Mouse (Mus musculus): ENCODE measurements around the gene Cdc26. TPM values are rescaled to one million over a fixed set of nuclear protein-coding genes. Genes with fewer than 3 reads are reported as not detected.
A peak's percentile ranks its signal among the peaks of the same experiment; 100 is the strongest.

Gene Cdc26
- total and polyA plus RNA-seq, 2 experiments, result 13.5 to 52.6 TPM

- Histone ChIP-seq H3K4me1 (ENCODE audit: control insufficient read depth, insufficient read depth, low read length) (peaks cover 15% of the 10 kb centered on the region), H3K36me3 (ENCODE audit: control insufficient read depth, insufficient read depth, low read length) (peaks cover 41% of the 10 kb centered on the region), H3K9ac (ENCODE audit: low read depth, low read length) (no peak overlapping the region), H3K4me3 (ENCODE audit: insufficient read depth, low read depth, low read length) (no peak overlapping the region), H3K27me3 (ENCODE audit: control insufficient read depth, insufficient read depth, low read length) (no peaks in the 10 kb centered on the region), H3K79me2 (ENCODE audit: control insufficient read depth, insufficient read depth, low read length) (peaks cover 7% of the 10 kb centered on the region; the same call in 1 of the 2 replicates), H3K27ac (replicated peaks; ENCODE audit: insufficient read depth, low read depth, low read length) (peak overlapping the region; percentile 72)
- DNase-seq (ENCODE audit: extremely low read depth, low read depth, low spot score), result peak; percentile 96
- TF ChIP-seq POLR2A (IDR thresholded peaks at IDR 0.05; ENCODE audit: extremely low read depth, insufficient read depth, low read length), result no peak
- no peak for TF ChIP-seq CTCF (IDR thresholded peaks at IDR 0.05; ENCODE audit: low read depth, low read length)
- WGBS, result 13% methylated on average over 1 of the region's 1 CpGs
Measured at GRCm38 (mm10) chr4:62395806-62396205, 12.6 kb downstream of the Cdc26 start.

GRCm38 (mm10) chr4:62393459-62393858, 15.0 kb downstream of the Cdc26 start:
- Histone ChIP-seq H3K27ac (replicated peaks; ENCODE audit: insufficient read depth, low read depth, low read length) (no peak overlapping the region), H3K79me2 (ENCODE audit: control insufficient read depth, insufficient read depth, low read length) (peaks cover 11% of the 10 kb centered on the region; the same call in 1 of the 2 replicates), H3K4me3 (ENCODE audit: insufficient read depth, low read depth, low read length) (no peak overlapping the region), H3K36me3 (ENCODE audit: control insufficient read depth, insufficient read depth, low read length) (peaks cover 42% of the 10 kb centered on the region), H3K27me3 (ENCODE audit: control insufficient read depth, insufficient read depth, low read length) (no peaks in the 10 kb centered on the region), H3K9ac (ENCODE audit: low read depth, low read length) (no peak overlapping the region), H3K4me1 (ENCODE audit: control insufficient read depth, insufficient read depth, low read length) (peaks cover 30% of the 10 kb centered on the region)
- peak; percentile 42 for DNase-seq (ENCODE audit: extremely low read depth, low read depth, low spot score)
- TF ChIP-seq CTCF (IDR thresholded peaks at IDR 0.05; ENCODE audit: low read depth, low read length), result no peak
- TF ChIP-seq POLR2A (IDR thresholded peaks at IDR 0.05; ENCODE audit: extremely low read depth, insufficient read depth, low read length), result no peak
- 36% methylated on average over 6 of the region's 6 CpGs for WGBS

- H3K27me3 ChIP-seq (ENCODE audit: control insufficient read depth, insufficient read depth, low read length), result no peaks in the 10 kb centered on the region
- TF ChIP-seq CTCF (IDR thresholded peaks at IDR 0.05; ENCODE audit: low read depth, low read length), result no peak
- TF ChIP-seq POLR2A (IDR thresholded peaks at IDR 0.05; ENCODE audit: extremely low read depth, insufficient read depth, low read length), result no peak
- no peak overlapping the region for H3K27ac ChIP-seq (replicated peaks; ENCODE audit: insufficient read depth, low read depth, low read length)
- peaks cover 7% of the 10 kb centered on the region; the same call in 1 of the 2 replicates for H3K79me2 ChIP-seq (ENCODE audit: control insufficient read depth, insufficient read depth, low read length)
- 84% methylated on average over 7 of the region's 7 CpGs for WGBS
- peaks cover 46% of the 10 kb centered on the region for H3K36me3 ChIP-seq (ENCODE audit: control insufficient read depth, insufficient read depth, low read length)
- H3K9ac ChIP-seq (ENCODE audit: low read depth, low read length), result no peak overlapping the region
- DNase-seq (ENCODE audit: extremely low read depth, low read depth, low spot score), result no peak
- H3K4me1 ChIP-seq (ENCODE audit: control insufficient read depth, insufficient read depth, low read length), result peaks cover 27% of the 10 kb centered on the region
- H3K4me3 ChIP-seq (ENCODE audit: insufficient read depth, low read depth, low read length), result no peak overlapping the region
Measured at GRCm38 (mm10) chr4:62391892-62392291, 16.6 kb downstream of the Cdc26 start.

DNA sequence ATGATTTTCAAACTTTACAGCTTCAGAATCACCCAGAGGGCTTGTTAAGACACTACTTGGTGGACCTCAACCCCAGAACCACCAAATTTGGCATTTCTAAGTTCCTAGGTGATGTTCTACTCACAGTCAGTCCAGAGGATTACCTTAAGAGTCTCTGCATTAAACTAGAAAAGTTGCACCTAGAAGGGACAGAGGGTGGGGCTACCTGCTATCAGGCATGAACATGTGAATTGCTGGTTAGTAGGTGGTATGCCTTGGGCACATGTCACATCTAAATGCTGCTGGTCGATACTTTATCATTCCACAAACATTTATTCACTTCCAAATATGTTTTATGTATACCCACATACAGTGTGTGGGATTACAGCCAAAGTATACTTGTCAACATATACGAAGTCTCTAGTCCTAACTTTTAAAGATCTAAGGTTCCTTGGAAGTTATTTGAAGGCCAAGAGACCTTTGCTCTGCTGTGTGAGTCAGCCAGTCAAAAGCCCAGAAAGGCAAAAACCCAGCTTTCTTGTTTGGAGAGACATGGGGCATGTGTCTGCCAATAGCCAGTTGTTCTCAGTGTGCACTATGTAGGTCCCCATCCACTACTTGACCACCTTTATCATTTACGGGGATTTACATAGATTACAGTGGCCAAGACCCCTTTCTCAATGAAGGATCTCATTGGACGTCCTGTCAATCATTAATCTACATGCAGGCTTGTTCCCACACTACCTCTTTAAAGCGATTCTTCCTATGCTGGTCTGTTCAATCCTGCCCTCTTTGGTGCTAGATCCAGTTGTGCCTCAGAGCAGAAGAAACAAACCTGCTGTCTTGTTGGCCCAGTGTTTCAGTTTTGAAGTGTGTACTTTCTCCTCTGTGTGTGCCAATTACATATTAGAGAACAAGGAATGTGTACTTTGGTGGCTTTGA, 18.6 kb downstream of the Cdc26 start:
- peak; percentile 81 for DNase-seq (ENCODE audit: extremely low read depth, low read depth, low spot score)
- WGBS, result 31% methylated on average over 5 of the region's 5 CpGs
- no peak for TF ChIP-seq CTCF (IDR thresholded peaks at IDR 0.05; ENCODE audit: low read depth, low read length)
- no peak for TF ChIP-seq POLR2A (IDR thresholded peaks at IDR 0.05; ENCODE audit: extremely low read depth, insufficient read depth, low read length)
- H3K9ac ChIP-seq (ENCODE audit: low read depth, low read length), result no peak overlapping the region
- peaks cover 7% of the 10 kb centered on the region; the same call in 1 of the 2 replicates for H3K79me2 ChIP-seq (ENCODE audit: control insufficient read depth, insufficient read depth, low read length)
- peaks cover 43% of the 10 kb centered on the region for H3K36me3 ChIP-seq (ENCODE audit: control insufficient read depth, insufficient read depth, low read length)
- H3K27me3 ChIP-seq (ENCODE audit: control insufficient read depth, insufficient read depth, low read length), result no peaks in the 10 kb centered on the region
- H3K4me3 ChIP-seq (ENCODE audit: insufficient read depth, low read depth, low read length), result no peak overlapping the region
- peaks cover 19% of the 10 kb centered on the region for H3K4me1 ChIP-seq (ENCODE audit: control insufficient read depth, insufficient read depth, low read length)
- H3K27ac ChIP-seq (replicated peaks; ENCODE audit: insufficient read depth, low read depth, low read length), result peak overlapping the region; percentile 83

DNA sequence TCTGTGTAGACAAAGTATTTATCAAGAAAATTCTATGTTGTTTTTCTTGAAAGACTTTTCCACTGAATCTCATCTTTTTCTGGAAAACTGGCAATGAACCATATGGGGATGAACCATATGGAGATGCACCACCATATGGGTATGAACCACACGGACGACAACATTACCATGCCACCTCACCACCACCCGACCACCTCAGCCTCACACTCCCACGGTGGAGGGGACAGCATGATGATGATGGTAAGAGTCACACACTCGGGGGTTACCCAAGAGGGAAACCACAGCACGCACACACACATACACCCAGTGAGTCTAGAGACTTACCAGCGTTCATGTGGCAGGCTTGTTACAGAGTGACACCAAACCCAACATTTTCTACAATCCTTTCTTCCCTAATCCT, 23.0 kb downstream of the Cdc26 start:
- Histone ChIP-seq H3K79me2 (ENCODE audit: control insufficient read depth, insufficient read depth, low read length) (peaks cover 12% of the 10 kb centered on the region; the same call in 1 of the 2 replicates), H3K27ac (replicated peaks; ENCODE audit: insufficient read depth, low read depth, low read length) (no peak overlapping the region), H3K27me3 (ENCODE audit: control insufficient read depth, insufficient read depth, low read length) (no peaks in the 10 kb centered on the region), H3K9ac (ENCODE audit: low read depth, low read length) (no peak overlapping the region), H3K36me3 (ENCODE audit: control insufficient read depth, insufficient read depth, low read length) (peaks cover 29% of the 10 kb centered on the region), H3K4me1 (ENCODE audit: control insufficient read depth, insufficient read depth, low read length) (peaks cover 36% of the 10 kb centered on the region), H3K4me3 (ENCODE audit: insufficient read depth, low read depth, low read length) (no peak overlapping the region)
- DNase-seq (ENCODE audit: extremely low read depth, low read depth, low spot score), result no peak
- WGBS, result 96% methylated on average over 7 of the region's 7 CpGs
- TF ChIP-seq CTCF (IDR thresholded peaks at IDR 0.05; ENCODE audit: low read depth, low read length) (no peak), POLR2A (IDR thresholded peaks at IDR 0.05; ENCODE audit: extremely low read depth, insufficient read depth, low read length) (no peak)

DNA sequence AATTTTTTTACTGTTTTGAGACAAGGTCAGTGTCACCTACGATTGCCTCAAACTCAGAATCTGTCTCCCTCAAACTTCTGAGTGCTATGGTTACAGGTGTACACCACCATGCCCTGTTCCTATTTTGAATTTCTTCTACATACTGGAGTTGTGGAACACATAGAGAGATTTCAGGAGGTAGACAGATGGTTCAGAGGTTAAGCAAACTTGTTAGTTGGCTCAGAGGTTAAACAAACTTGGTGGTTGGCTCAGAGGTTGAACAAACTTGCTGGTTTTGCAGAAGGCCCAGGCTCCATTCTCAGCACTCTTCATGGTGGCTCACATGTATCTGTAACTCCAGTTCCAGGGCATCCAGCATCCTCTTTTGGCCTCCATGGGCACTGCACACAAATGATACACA, 24.3 kb downstream of the Cdc26 start:
- peaks cover 29% of the 10 kb centered on the region for H3K4me1 ChIP-seq (ENCODE audit: control insufficient read depth, insufficient read depth, low read length)

More for the DNA sequence above, 24.3 kb downstream of the Cdc26 start:
- TF ChIP-seq POLR2A (IDR thresholded peaks at IDR 0.05; ENCODE audit: extremely low read depth, insufficient read depth, low read length), result no peak
- no peak for TF ChIP-seq CTCF (IDR thresholded peaks at IDR 0.05; ENCODE audit: low read depth, low read length)
- H3K27me3 ChIP-seq (ENCODE audit: control insufficient read depth, insufficient read depth, low read length), result no peaks in the 10 kb centered on the region
- H3K79me2 ChIP-seq (ENCODE audit: control insufficient read depth, insufficient read depth, low read length), result peaks cover 21% of the 10 kb centered on the region; the same call in 1 of the 2 replicates
- H3K36me3 ChIP-seq (ENCODE audit: control insufficient read depth, insufficient read depth, low read length), result peaks cover 23% of the 10 kb centered on the region
- 39% methylated on average over 1 of the region's 1 CpGs for WGBS
- H3K9ac ChIP-seq (ENCODE audit: low read depth, low read length), result no peak overlapping the region
- peak overlapping the region; percentile 37 for H3K27ac ChIP-seq (replicated peaks; ENCODE audit: insufficient read depth, low read depth, low read length)
- DNase-seq (ENCODE audit: extremely low read depth, low read depth, low spot score), result peak; percentile 97
- no peak overlapping the region for H3K4me3 ChIP-seq (ENCODE audit: insufficient read depth, low read depth, low read length)
